Mouse (Mus musculus): ENCODE data around the gene Ctnnd2. TPM values are rescaled to one million over a fixed set of nuclear protein-coding genes. Genes with fewer than 3 reads are reported as not detected.
A peak's percentile ranks its signal among the peaks of the same experiment; 100 is the strongest.

Gene Ctnnd2
- total RNA-seq, 2 experiments from 2014 or later, result 267 to 288 TPM

DNA sequence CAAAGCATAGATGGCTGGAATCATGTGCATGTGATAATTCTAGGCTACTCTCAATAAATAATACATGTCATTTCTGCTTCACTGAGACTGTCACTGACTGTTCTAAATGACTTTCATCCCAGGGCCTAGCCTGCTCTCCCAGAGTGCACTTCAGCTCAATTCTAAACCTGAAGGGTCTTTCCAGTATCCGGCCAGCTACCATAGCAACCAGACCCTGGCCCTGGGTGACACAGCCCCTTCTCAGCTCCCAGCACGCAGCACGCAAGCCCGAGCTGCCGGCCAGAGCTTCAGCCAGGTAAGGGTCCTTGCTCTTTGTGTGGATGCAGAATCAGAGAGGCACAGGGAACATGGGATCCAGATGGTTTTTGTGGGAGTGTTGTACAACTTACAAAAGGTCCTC lies 462.1 kb downstream of the Ctnnd2 start:
- no peak for DNase-seq (ENCODE audit: low spot score in 2 of 2)

DNA sequence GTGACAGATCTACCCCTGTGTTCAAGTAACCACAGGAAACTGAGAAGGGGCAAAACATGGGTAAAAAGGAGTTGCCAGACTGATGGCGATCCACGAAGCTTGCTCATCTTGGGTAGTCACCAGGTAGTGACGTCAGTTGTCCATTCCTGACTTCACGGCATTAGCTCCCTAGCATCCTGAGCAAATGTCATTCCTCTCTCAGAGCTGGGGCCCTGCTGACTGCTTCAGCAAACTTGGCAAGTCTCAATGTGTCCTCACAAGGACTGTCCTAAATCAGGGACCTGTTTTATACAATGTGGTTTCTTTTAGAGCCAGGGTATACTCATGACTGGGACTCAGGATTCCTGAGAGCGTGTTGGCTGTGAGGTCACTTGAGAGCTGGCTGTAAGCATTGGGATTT lies 468.3 kb downstream of the Ctnnd2 start:
- DNase-seq (ENCODE audit: low spot score in 2 of 2), result no peak

DNA sequence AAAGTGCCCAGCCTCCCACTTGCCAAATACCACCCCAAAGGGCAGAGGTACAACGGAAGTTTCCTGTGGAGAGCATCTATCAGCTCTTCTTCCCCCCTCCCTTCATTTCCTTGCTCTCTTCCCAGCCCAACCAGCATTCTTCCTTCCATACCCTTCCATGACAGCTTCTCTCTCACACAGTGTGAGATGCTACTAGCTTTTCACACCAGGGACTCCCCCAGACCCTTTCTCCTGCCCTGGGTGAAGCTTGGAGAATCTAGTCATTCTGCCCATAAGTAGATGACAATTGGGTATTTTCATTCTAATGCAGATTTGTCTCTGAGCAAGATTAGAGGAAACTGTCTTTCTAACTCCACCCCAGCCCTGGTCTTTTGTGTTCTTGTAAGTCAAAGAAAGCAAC lies 473.3 kb downstream of the Ctnnd2 start:
- DNase-seq (ENCODE audit: low spot score in 2 of 2), result no peak

DNA sequence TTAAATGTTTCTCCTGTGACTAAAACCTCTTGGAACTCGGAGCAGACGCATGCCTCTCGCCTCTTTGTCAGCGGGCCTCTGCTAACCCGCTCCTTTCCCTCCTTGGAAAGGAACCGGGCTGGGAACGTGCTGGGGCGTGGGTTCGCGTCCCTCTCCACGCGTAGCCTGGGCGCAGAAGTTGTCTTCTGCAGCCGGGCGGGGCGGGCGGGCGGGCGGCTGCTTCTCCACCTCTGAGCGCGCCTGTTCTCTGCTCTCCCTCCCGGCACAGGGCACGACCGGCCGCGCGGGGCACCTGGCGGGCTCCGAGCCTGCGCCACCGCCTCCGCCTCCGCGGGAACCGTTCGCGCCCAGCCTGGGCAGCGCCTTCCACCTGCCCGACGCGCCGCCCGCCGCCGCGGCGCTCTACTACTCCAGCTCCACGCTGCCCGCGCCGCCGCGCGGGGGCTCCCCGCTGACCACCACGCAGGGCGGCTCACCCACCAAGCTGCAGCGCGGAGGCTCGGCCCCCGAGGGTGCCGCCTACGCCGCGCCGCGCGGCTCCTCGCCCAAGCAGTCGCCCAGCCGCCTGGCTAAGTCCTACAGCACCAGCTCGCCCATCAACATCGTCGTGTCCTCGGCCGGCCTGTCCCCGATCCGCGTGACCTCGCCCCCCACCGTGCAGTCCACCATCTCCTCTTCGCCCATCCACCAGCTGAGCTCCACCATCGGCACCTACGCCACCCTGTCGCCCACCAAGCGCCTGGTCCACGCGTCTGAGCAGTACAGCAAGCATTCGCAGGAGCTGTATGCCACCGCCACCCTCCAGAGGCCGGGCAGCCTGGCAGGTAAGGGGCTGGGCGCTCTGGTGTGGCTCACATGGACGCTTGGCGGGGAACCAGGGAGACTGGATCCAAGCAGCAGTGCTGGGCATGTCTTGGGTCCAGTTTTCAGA lies 474.4 kb downstream of the Ctnnd2 start:
- DNase-seq (ENCODE audit: low spot score in 2 of 2), result peak; percentile 44 to 58

DNA sequence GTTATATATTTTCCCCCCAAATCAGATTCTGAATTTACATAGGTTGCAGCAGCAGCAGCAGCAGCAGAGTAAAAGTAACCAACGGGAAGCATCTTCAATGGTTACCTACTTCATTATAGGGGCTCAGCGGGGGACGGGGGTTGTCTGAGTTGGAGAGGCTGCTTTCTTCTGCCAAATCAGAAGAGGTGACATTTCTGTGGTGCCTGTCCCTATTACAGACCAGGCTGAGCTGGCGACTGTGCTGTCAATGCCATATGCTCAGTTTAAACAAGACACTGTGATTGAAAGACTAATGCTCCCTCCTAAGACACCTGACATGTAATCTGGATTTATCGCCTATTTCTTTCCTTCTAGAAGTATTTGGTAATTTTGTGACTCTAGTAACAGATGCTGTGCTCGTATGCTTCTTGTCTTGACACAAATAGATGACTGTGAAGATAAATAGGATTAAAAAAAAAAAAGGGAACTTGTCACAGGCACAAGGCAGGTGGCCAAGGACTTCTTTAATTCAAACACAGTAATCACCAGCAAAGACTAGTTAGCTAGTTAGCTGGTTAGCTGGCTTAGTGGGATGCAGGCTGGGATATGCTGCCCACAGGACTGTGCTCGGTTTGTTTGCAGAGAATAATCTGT lies 475.4 kb downstream of the Ctnnd2 start:
- DNase-seq (ENCODE audit: low spot score in 2 of 2), result peak in 1 of 2 experiments; percentile 23

- DNase-seq (ENCODE audit: low spot score in 2 of 2), result no peak
These were observed 477.6 kb downstream of the Ctnnd2 start for GRCm38 (mm10) chr15:30649964-30650363.

- DNase-seq (ENCODE audit: low spot score in 2 of 2), result no peak
These were observed 483.0 kb downstream of the Ctnnd2 start for GRCm38 (mm10) chr15:30655433-30655832.

GRCm38 (mm10) chr15:30657588-30657987 lies 485.2 kb downstream of the Ctnnd2 start:
- no peak for DNase-seq (ENCODE audit: low spot score in 2 of 2)

DNA sequence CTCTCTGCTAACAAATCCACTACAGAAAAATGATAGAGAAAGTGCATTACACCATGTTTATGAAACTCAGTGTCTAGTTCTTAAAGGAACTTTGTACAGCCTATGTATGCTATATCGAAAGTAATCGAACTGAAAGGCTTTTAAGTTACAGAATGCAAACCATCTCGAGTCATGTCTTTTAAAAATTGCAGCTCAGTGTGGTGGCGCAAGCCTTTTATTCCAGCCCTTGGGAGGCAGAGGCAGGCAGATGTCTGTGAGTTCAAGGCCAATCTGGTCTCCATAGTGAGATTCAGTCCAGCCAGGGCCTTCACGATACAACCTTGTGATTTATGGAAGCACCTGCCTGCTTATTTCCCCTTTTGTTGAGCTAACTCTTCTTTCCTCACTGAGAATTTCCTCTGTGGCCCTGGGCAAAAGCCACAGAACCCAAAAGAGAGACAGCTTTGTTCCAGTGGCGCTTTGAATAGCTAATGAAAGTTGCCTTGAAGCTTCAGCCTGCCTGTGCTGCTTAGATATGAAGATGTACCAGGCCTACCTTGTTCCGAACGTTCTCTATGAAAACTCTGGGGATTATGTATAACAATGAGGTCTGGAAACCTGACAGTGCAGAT lies 488.3 kb downstream of the Ctnnd2 start:
- no peak for DNase-seq (ENCODE audit: low spot score in 2 of 2)

GRCm38 (mm10) chr15:30661689-30662422 lies 489.5 kb downstream of the Ctnnd2 start:
- peak in 1 of 2 experiments; percentile 32 for DNase-seq (ENCODE audit: low spot score in 2 of 2)

DNA sequence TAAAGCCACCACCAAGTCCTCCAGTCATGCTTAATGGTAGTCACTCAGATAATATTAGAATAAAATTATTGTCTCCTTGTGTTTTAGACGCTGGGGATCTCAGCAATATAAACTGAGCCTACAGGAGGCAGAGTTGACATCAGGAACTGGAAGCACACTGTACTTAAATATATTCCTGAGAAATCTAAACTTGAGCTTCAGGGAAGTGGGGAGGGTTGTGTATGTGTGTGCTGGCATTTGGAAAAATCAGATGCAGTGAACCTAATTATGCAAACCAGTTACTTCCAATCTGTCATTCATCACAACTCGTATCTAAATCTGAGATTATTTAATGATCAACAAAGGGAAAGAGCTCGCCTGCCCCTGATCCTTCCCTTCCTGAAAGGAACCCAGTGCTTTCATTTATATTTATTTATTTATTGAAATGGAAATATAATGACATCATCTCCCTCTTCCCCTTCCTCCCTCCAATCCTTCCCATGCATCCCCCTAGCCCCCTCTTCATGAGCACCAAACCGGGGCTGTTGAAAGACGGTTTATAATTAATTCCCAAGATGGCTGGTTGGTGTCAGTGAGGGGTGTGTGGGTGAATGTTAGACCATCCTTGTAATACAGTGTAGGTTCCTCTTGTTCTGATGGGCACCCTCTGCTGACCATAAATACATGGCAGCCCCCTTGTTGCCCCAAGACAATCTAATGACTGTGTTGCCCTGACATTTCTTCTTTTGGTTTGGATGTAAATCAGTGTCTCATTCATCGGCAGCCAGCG lies 495.6 kb downstream of the Ctnnd2 start:
- DNase-seq (ENCODE audit: low spot score in 2 of 2), result no peak

- no peak for DNase-seq (ENCODE audit: low spot score in 2 of 2)
These were observed 509.5 kb downstream of the Ctnnd2 start for GRCm38 (mm10) chr15:30681939-30682338.

DNA sequence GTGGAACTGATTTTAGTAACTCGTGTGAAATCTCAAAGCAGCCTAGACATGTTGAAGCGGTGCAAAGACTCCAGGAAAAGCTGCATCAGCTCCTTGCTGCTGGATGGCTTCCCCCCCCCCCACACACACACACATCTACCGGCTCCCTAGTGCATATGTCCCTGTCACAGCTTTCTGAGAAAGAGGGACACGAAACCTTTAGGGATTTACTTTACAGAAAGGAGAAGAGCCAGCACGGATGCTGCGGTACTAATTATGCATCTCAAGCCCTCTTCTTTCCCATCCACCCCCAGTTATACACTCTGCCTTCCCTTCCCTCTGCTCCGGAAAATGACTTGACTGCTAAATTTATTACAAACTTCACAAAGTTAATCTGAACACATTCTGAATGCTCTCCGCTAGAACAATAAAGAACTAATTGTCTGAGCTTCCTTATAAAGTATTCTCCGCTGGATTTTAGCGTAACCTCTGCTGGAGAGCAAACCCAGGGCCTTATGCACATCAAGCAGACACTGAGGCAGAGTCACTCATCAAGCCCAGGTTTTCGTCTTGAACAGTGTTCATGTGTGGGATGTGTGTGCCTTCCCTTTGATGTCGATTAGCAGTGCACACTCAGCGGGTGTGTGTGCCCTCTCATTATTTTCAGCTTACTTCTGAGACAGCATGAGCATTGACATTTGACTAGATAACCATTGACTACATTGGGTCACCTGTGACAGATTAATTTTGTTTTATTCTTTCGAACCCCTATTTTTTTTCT lies 510.1 kb downstream of the Ctnnd2 start:
- no peak for DNase-seq (ENCODE audit: low spot score in 2 of 2)

- no peak for DNase-seq (ENCODE audit: low spot score in 2 of 2)
These were observed 514.1 kb downstream of the Ctnnd2 start for GRCm38 (mm10) chr15:30686206-30687101.

DNA sequence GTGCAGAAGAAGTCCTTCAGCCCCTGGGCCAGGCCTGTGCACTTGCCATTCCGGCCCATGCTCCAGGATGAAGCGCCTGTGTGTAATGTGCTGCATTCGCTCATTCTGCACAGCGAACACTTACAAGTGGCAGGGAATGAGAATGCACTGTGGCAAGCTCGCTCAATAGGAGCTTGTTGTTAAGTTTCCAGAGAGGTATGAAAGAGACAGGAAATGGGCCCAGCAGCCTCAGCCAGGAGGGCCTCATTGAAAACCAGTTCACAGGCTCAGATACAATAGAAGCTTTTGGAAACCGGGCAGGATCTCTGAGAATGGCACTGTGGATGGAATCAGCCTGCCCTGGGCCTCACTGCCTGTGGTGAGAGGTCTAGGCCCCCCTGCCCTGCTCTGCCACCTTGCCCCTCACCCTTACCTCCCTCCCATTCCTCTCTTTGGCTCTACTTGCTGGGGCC lies 521.4 kb downstream of the Ctnnd2 start:
- DNase-seq (ENCODE audit: low spot score in 2 of 2), result peak; percentile 49 to 64

- DNase-seq (ENCODE audit: low spot score in 2 of 2), result no peak
These were observed 521.9 kb downstream of the Ctnnd2 start for GRCm38 (mm10) chr15:30694286-30694685.

DNA sequence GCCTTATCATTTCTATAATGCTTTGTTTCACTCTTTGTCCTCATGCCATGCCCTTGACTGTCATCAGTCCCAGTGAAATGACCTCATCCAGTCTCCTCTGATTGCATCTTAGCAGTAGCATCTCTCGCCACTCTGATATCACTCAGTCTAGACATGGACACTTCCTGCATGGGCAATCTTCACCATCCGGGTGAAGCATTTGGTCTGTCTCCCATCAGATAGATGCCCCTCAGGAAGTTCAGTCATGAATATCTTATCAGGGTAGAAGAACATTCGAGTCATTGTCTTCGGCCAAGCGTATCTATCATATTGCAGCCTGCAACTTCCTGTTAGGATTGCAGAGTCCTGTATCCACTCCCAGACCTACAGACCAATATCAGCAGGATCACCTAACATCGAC lies 523.5 kb downstream of the Ctnnd2 start:
- no peak for DNase-seq (ENCODE audit: low spot score in 2 of 2)

- peak; percentile 23 to 48 for DNase-seq (ENCODE audit: low spot score in 2 of 2)
These were observed 525.0 kb downstream of the Ctnnd2 start for GRCm38 (mm10) chr15:30697356-30697755.

- no peak for DNase-seq (ENCODE audit: low spot score in 2 of 2)
These were observed 528.4 kb downstream of the Ctnnd2 start for GRCm38 (mm10) chr15:30700762-30701161.
